Mouse (Mus musculus) spleen, postnatal 36 days (tissue): Measurements from ENCODE around the gene Snx3.

Source experiments
- DNase-seq, 2 experiments: peaks; one replicate each; pipeline ENCODE4 v3.0.0; 2022; ENCODE audit warnings: low spot score in 2 of 2, mixed read lengths in 1 of 2

Gene Snx3

GRCm38 (mm10) chr10:42501775-42502348, at the start of gene Snx3:
Snx3 (plus strand) TSS chr10:42502030.
- peak; percentile 98 to 99 for DNase-seq

- no peak for DNase-seq
These were observed 47.6 kb upstream of the Snx3 start for GRCm38 (mm10) chr10:42454266-42454665.

- DNase-seq = no peak
These were observed 47.1 kb upstream of the Snx3 start for GRCm38 (mm10) chr10:42454690-42455089.

- DNase-seq = no peak
These were observed 45.8 kb upstream of the Snx3 start for GRCm38 (mm10) chr10:42455981-42456380.

- no peak for DNase-seq
These were observed 44.2 kb upstream of the Snx3 start for GRCm38 (mm10) chr10:42457557-42458191.

- no peak for DNase-seq
These were observed 37.6 kb upstream of the Snx3 start for GRCm38 (mm10) chr10:42464224-42464623.

GRCm38 (mm10) chr10:42464805-42465204, 37.0 kb upstream of the Snx3 start:
- no peak for DNase-seq

GRCm38 (mm10) chr10:42474946-42475514, 26.8 kb upstream of the Snx3 start:
- DNase-seq = no peak

GRCm38 (mm10) chr10:42476774-42477475, 24.9 kb upstream of the Snx3 start:
- no peak for DNase-seq

GRCm38 (mm10) chr10:42477550-42478340, 24.1 kb upstream of the Snx3 start:
- DNase-seq = no peak

GRCm38 (mm10) chr10:42478341-42478720, 23.5 kb upstream of the Snx3 start, which contains the start of gene Afg1l:
Afg1l (minus strand) TSS chr10:42478565.
- peak; percentile 97 for DNase-seq

GRCm38 (mm10) chr10:42480719-42481118, 21.1 kb upstream of the Snx3 start:
- no peak for DNase-seq

- no peak for DNase-seq
These were observed 13.1 kb upstream of the Snx3 start for GRCm38 (mm10) chr10:42488606-42489296.

GRCm38 (mm10) chr10:42491158-42491557, 10.7 kb upstream of the Snx3 start:
- DNase-seq = no peak

GRCm38 (mm10) chr10:42492027-42492771, 9.6 kb upstream of the Snx3 start:
- no peak for DNase-seq

- no peak for DNase-seq
These were observed 8.8 kb upstream of the Snx3 start for GRCm38 (mm10) chr10:42493000-42493399.

GRCm38 (mm10) chr10:42500611-42501010, 1.2 kb upstream of the Snx3 start:
- no peak for DNase-seq

- DNase-seq = no peak
These were observed 669 bp upstream of the Snx3 start for GRCm38 (mm10) chr10:42501161-42501560.

- DNase-seq = peak; percentile 53 to 60
These were observed 700 bp downstream of the Snx3 start for GRCm38 (mm10) chr10:42502349-42503111.
